Mouse (Mus musculus) hindbrain, embryonic 10.5 days (tissue): ENCODE measurements around the gene Crip3. TPM values are rescaled to one million over a fixed set of nuclear protein-coding genes. Genes with fewer than 3 reads are reported as not detected.

Source experiments
- DNase-seq: peaks from one replicate; pipeline ENCODE4 v3.0.0-alpha.2; 2017; ENCODE audit warnings: low spot score
- H3K27ac ChIP-seq: fragments of 300-500 bp; sonication (generic); 2 replicates; pipeline ENCODE4 v1.5.1; 2016; ENCODE audit warnings: mild to moderate bottlenecking, moderate library complexity
- H3K27me3 ChIP-seq: fragments of 300-500 bp; sonication (generic); 2 replicates; pipeline ENCODE4 v1.6.1; 2016; ENCODE audit warnings: mild to moderate bottlenecking; ENCODE audit not compliant: poor library complexity, insufficient read depth, severe bottlenecking
- H3K36me3 ChIP-seq: fragments of 300-500 bp; sonication (generic); 2 replicates; pipeline ENCODE4 v1.6.1; 2016; ENCODE audit warnings: mild to moderate bottlenecking, moderate library complexity
- H3K4me1 ChIP-seq: fragments of 300-500 bp; sonication (generic); replicated peaks from 2 replicates; pipeline ENCODE4 v1.6.1; 2016; ENCODE audit warnings: mild to moderate bottlenecking
- H3K4me3 ChIP-seq: fragments of 300-500 bp; sonication (generic); 2 replicates; pipeline ENCODE4 v1.5.1; 2016; ENCODE audit warnings: mild to moderate bottlenecking, moderate library complexity
- H3K9me3 ChIP-seq: fragments of 300-500 bp; sonication (generic); 2 replicates; pipeline ENCODE4 v1.6.1; 2016; ENCODE audit warnings: mild to moderate bottlenecking, moderate library complexity
- WGBS: fragments of 180-500 bp; shearing (Covaris S2); methylation state at CpG from one replicate; pipeline ENCODE4 v1.1.7; 2016; 5-methylcytosine and 5-hydroxymethylcytosine counted together
- polyA plus RNA-seq: library from polyadenylated mRNA; unstranded; fragments of >200 nt; fragmentation: Nextera tagmentation; extraction: Ambion mirVana; gene quantifications from 2 replicates; pipeline ENCODE4 v1.2.1, GENCODE M21; 2016

Crip3 gene
- polyA plus RNA-seq: 0.50 and 0.64 TPM in 2 replicates

DNA sequence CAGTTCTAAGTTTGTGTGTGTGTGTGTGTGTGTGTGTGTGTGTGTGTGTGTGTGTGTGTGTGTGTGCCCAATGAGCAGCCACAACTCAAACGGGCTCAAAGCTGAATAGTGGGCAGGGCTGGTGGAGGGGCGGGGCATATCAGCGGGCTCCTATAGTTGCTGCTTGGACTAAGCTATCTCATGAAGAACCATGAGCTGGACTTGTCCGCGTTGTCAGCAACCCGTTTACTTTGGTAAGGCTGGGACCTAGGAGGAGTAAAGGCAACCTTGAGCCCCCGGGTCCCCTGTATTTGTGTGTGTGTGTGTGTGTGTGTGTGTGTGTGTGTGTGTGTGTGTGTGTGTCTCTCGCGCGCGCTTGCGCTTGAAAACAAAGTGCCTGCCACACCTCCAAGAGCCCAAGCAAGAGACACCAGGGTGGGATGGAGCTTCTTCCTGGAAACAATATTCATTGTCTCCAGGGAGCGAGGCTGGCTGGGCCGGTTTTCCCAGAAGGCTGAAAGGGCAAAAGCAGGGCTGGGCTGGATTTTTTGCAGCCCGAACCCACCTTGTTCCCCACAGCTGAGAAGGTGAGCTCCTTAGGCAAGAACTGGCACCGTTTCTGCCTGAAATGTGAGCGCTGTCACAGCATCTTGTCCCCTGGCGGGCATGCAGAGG lies at the start of gene Crip3:
TSS of gene Crip3 (plus strand) at position 166 of the 654 bp plus-strand sequence.
- Histone ChIP-seq H3K9me3 (no peaks in the 10 kb centered on the region), H3K4me1 (peaks cover 23% of the 10 kb centered on the region), H3K4me3 (peak within 1 kb of the TSS; percentile 38), H3K27ac (no peak within 1 kb of the TSS), H3K36me3 (no peaks in the 10 kb centered on the region), H3K27me3 (peaks cover 22% of the 10 kb centered on the region)
- 14% methylated on average over 18 of the region's 18 CpGs for WGBS
- peak; percentile 38 for DNase-seq

GRCm38 (mm10) chr17:46383294-46384060 lies 45.2 kb upstream of the Crip3 start, which contains the start of gene Zfp318:
TSS of gene Zfp318 (plus strand) at chr17:46383731.
- Histone ChIP-seq H3K9me3 (no peaks in the 10 kb centered on the region), H3K4me3 (peak within 1 kb of the TSS; percentile 93), H3K36me3 (peaks cover 19% of the 10 kb centered on the region), H3K27me3 (no peaks in the 10 kb centered on the region), H3K4me1 (peaks cover 22% of the 10 kb centered on the region), H3K27ac (peak within 1 kb of the TSS; percentile 97)
- under 1% methylated on average over 102 of the region's 105 CpGs for WGBS
- peak; percentile 97 for DNase-seq

GRCm38 (mm10) chr17:46384061-46384801 lies 44.5 kb upstream of the Crip3 start:
- peak overlapping the region; percentile 97 for H3K27ac ChIP-seq
- H3K27me3 ChIP-seq: no peaks in the 10 kb centered on the region
- H3K4me3 ChIP-seq: peak overlapping the region; percentile 93
- peaks cover 22% of the 10 kb centered on the region for H3K4me1 ChIP-seq
- no peaks in the 10 kb centered on the region for H3K9me3 ChIP-seq
- peaks cover 26% of the 10 kb centered on the region for H3K36me3 ChIP-seq
- peak; percentile 53 for DNase-seq
- under 1% methylated on average over 70 of the region's 70 CpGs for WGBS

- no peak overlapping the region for H3K4me3 ChIP-seq
- H3K4me1 ChIP-seq: peaks cover 22% of the 10 kb centered on the region
- DNase-seq: no peak
- H3K36me3 ChIP-seq: peaks cover 49% of the 10 kb centered on the region
- 88% methylated on average over 3 of the region's 3 CpGs for WGBS
- no peaks in the 10 kb centered on the region for H3K9me3 ChIP-seq
- no peak overlapping the region for H3K27ac ChIP-seq
- no peaks in the 10 kb centered on the region for H3K27me3 ChIP-seq
Observed at GRCm38 (mm10) chr17:46388200-46388599, 40.5 kb upstream of the Crip3 start.

GRCm38 (mm10) chr17:46393012-46393411 lies 35.7 kb upstream of the Crip3 start:
- DNase-seq: peak; percentile 49
- Histone ChIP-seq H3K4me3 (no peak overlapping the region), H3K4me1 (no peaks in the 10 kb centered on the region), H3K27ac (no peak overlapping the region), H3K36me3 (peaks cover 63% of the 10 kb centered on the region), H3K9me3 (no peaks in the 10 kb centered on the region), H3K27me3 (no peaks in the 10 kb centered on the region)
- WGBS: 54% methylated on average over 2 of the region's 2 CpGs

- WGBS: 95% methylated on average over 1 of the region's 1 CpGs
- H3K9me3 ChIP-seq: no peaks in the 10 kb centered on the region
- peaks cover 62% of the 10 kb centered on the region for H3K36me3 ChIP-seq
Observed at GRCm38 (mm10) chr17:46394631-46395030, 34.1 kb upstream of the Crip3 start.

GRCm38 (mm10) chr17:46408478-46408877 lies 20.2 kb upstream of the Crip3 start:
- peaks cover 85% of the 10 kb centered on the region for H3K36me3 ChIP-seq
- no peaks in the 10 kb centered on the region for H3K9me3 ChIP-seq
- DNase-seq: no peak

More at GRCm38 (mm10) chr17:46394631-46395030, 34.1 kb upstream of the Crip3 start:
- Histone ChIP-seq H3K4me3 (no peak overlapping the region), H3K27me3 (no peaks in the 10 kb centered on the region), H3K27ac (no peak overlapping the region), H3K4me1 (no peaks in the 10 kb centered on the region)
- no peak for DNase-seq

GRCm38 (mm10) chr17:46418628-46419027 lies 10.1 kb upstream of the Crip3 start:
- no peaks in the 10 kb centered on the region for H3K4me1 ChIP-seq

More at GRCm38 (mm10) chr17:46408478-46408877, 20.2 kb upstream of the Crip3 start:
- no peaks in the 10 kb centered on the region for H3K27me3 ChIP-seq
- no peaks in the 10 kb centered on the region for H3K4me1 ChIP-seq
- H3K27ac ChIP-seq: no peak overlapping the region
- 36% methylated on average over 3 of the region's 3 CpGs for WGBS
- no peak overlapping the region for H3K4me3 ChIP-seq

GRCm38 (mm10) chr17:46419717-46420116 lies 9.0 kb upstream of the Crip3 start:
- no peak for DNase-seq
- Histone ChIP-seq H3K27ac (no peak overlapping the region), H3K4me1 (no peaks in the 10 kb centered on the region), H3K9me3 (no peaks in the 10 kb centered on the region), H3K36me3 (peaks cover 7% of the 10 kb centered on the region), H3K4me3 (no peak overlapping the region), H3K27me3 (no peaks in the 10 kb centered on the region)

More at GRCm38 (mm10) chr17:46418628-46419027, 10.1 kb upstream of the Crip3 start:
- Histone ChIP-seq H3K9me3 (no peaks in the 10 kb centered on the region), H3K27ac (no peak overlapping the region), H3K4me3 (no peak overlapping the region), H3K27me3 (no peaks in the 10 kb centered on the region), H3K36me3 (peaks cover 18% of the 10 kb centered on the region)
- DNase-seq: no peak
- 88% methylated on average over 5 of the region's 5 CpGs for WGBS

DNA sequence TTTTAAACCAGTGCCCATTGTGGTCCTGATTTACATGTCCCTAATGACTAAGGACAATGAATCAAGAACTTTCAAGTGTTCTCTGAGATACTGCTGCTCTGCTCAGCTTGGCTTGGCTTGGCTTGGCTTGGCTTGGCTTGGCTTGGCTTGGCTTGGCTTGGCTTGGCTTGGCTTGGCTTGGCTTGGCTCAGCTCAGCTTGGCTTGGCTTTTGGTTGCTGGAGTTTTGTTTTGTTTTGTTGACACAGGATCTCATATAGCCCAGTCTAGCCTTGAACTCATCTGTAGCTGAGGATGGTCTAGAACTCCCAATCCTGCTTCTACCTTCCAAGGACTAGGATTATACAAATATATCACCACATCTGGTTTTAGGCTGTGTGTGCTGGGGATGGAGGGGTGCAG lies 2.2 kb upstream of the Crip3 start:
- no peak for DNase-seq
- Histone ChIP-seq H3K4me1 (peaks cover 18% of the 10 kb centered on the region), H3K27ac (no peak overlapping the region), H3K4me3 (no peak overlapping the region), H3K27me3 (peaks cover 22% of the 10 kb centered on the region), H3K36me3 (no peaks in the 10 kb centered on the region), H3K9me3 (no peaks in the 10 kb centered on the region)

DNA sequence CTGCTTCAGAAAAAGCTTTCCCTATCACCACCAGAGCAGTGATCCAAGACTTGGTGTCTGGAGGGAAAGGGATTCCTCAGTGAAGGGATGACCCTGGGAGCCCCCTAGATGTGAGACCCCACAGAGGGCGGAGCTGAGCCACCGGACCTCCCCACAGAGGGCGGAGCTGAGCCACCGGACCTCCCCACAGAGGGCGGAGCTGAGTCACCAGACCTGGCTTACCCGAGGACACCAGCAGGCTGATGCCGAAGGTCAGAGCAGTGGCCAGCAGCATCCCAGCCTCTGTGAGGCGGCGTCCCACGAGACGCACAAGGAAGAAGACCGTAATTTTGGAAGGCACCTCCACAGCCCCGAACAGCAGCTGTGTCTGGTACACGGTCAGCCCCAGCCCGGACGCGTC lies 4.9 kb downstream of the Crip3 start:
- H3K4me1 ChIP-seq: peaks cover 31% of the 10 kb centered on the region
- H3K27me3 ChIP-seq: peaks cover 58% of the 10 kb centered on the region
- peak overlapping the region; percentile 43 for H3K4me3 ChIP-seq
- H3K27ac ChIP-seq: peak overlapping the region; percentile 62
- no peaks in the 10 kb centered on the region for H3K36me3 ChIP-seq
- DNase-seq: peak; percentile 64
- 3% methylated on average over 17 of the region's 17 CpGs for WGBS
- H3K9me3 ChIP-seq: no peaks in the 10 kb centered on the region

DNA sequence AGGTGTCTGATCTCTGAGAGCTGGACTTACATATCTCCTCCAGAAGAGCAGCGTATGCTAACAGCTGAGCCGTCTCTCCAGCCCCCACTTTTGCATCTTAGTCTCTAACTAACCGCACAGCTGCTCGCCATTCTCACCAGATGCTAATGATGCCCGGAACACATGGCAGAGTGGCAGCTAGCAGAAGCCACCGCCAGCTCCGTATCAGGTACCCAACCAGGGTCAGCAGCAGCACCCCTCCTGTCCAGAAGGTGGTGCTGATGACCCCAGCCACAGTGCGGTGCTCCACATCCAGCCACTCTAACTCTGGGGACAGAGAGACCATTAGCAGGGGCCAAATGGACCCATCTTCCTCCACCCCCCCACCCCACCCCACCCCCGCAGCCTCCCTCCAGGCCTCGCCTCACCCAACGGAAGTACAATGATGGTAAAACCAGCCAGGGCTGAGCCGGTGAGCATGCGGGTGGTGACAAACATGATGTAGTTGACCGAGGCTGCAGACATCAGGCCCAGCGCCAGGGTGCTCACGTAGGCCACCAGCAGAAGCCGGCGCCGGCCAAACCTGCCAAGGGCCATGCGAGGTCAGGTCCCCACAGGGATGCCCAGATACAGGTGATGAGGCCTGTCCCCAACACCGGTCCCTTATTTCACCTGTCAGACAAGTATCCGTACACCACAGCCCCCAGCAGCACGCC lies 8.1 kb downstream of the Crip3 start:
- peak; percentile 62 for DNase-seq
- H3K27ac ChIP-seq: no peak overlapping the region
- 27% methylated on average over 23 of the region's 23 CpGs for WGBS
- 0 out of 2 replicates have a peak overlapping the region, but pooled peaks have one; percentile 3 for H3K4me3 ChIP-seq
- H3K36me3 ChIP-seq: no peaks in the 10 kb centered on the region
- peaks cover 17% of the 10 kb centered on the region for H3K4me1 ChIP-seq
- H3K9me3 ChIP-seq: no peaks in the 10 kb centered on the region
- peaks cover 47% of the 10 kb centered on the region for H3K27me3 ChIP-seq
